In genomic region chr4:131253443-131253817, GRCm38 (mm10) we compare ENCODE assay signal across 9 mouse cellular contexts.
DNase-seq lines count a peak whose midpoint lies in the region; ATAC-seq and TF ChIP-seq lines count a peak whose summit lies in the region.
"Had no signal": no experiment of that assay in that cellular context is flagged by ENCODE, and none has a peak within 500 bp of the region (broad histone marks: within the 10 kb centered on the region; RNA-seq: fewer than 3 reads in every experiment).

No protein-coding gene starts in this region.

- H3K9ac ChIP-seq in heart, embryonic 14.5 days (ENCODE audit: low read length): peak overlapping the region; percentile 36; the same call in 1 of the 2 replicates
- peak overlapping the region; percentile 34; the same call in 1 of the 2 replicates for H3K9ac ChIP-seq in forebrain, postnatal 0 days
- H3K9ac ChIP-seq in midbrain, embryonic 11.5 days (ENCODE audit: low read length): peak overlapping the region; percentile 31; the same call in 1 of the 2 replicates
- H3K9ac ChIP-seq: liver, embryonic 15.5 days had no signal

- no peak for DNase-seq in heart, adult 18-20 months
- DNase-seq in forebrain, postnatal 0 days: no peak
- DNase-seq in midbrain, embryonic 11.5 days (ENCODE audit: low spot score, missing footprints): no peak
- no peak for DNase-seq in thymus, postnatal 14 days
- no peak for DNase-seq in left cerebral cortex, adult 8-10 months (ENCODE audit: low spot score in 2 of 2)
- no peak for DNase-seq in thymus, adult 18-20 months

- peak overlapping the region; percentile 56 for H3K4me2 ChIP-seq in heart, embryonic 14.5 days (ENCODE audit: low read length)
- peak overlapping the region; percentile 50 for H3K4me2 ChIP-seq in forebrain, postnatal 0 days (ENCODE audit: low read depth)
- peak overlapping the region; percentile 43 for H3K4me2 ChIP-seq in midbrain, embryonic 11.5 days
- H3K4me2 ChIP-seq: liver, embryonic 15.5 days had no signal

- WGBS in heart, embryonic 14.5 days: under 1% methylated on average over 8 of the region's 8 CpGs
- 5% methylated on average over 8 of the region's 8 CpGs for WGBS in forebrain, postnatal 0 days
- 8% methylated on average over 8 of the region's 8 CpGs for WGBS in midbrain, embryonic 11.5 days

- H3K27ac ChIP-seq in heart, embryonic 14.5 days (replicated peaks in 1 of 2; ENCODE audit: control insufficient read depth in 1 of 2, insufficient read depth in 1 of 2, low read depth in 2 of 2, low read length in 2 of 2): no peak overlapping the region
- no peak overlapping the region for H3K27ac ChIP-seq in forebrain, postnatal 0 days (ENCODE audit: low read depth, low read length)
- no peak overlapping the region for H3K27ac ChIP-seq in midbrain, embryonic 11.5 days (ENCODE audit: low read depth, low read length)
- H3K27ac ChIP-seq: liver, embryonic 15.5 days had no signal

- 0 out of 2 replicates have a peak, but pooled peaks cover 4% of the 10 kb centered on the region for H3K27me3 ChIP-seq in heart, embryonic 14.5 days (ENCODE audit: control insufficient read depth, insufficient read depth, low read length)
- peaks cover 39% of the 10 kb centered on the region for H3K27me3 ChIP-seq in E14TG2a.4 (ENCODE audit: insufficient read depth, low read length)
- no peaks in the 10 kb centered on the region for H3K27me3 ChIP-seq in forebrain, postnatal 0 days (ENCODE audit: insufficient read depth, low read length)
- H3K27me3 ChIP-seq in midbrain, embryonic 11.5 days (ENCODE audit: control insufficient read depth, insufficient read depth, low read length): no peaks in the 10 kb centered on the region

- no peak for TF ChIP-seq CTCF in E14TG2a.4 (conservative IDR thresholded peaks at IDR 0.05; ENCODE audit: low read length)
- no peak for TF ChIP-seq CTCF in forebrain, postnatal 0 days (IDR thresholded peaks at IDR 0.05; ENCODE audit: low read depth)

- H3K4me1 ChIP-seq in heart, embryonic 14.5 days (ENCODE audit: control insufficient read depth in 2 of 2, insufficient read depth in 2 of 2, low read length in 2 of 2): peaks cover 12 to 16% of the 10 kb centered on the region in 2 experiments; a peak in 3 of 4 replicates
- H3K4me1 ChIP-seq in E14TG2a.4 (replicated peaks; ENCODE audit: low read depth, low read length): peaks cover 19% of the 10 kb centered on the region
- H3K4me1 ChIP-seq in forebrain, postnatal 0 days (ENCODE audit: insufficient read depth): peaks cover 3% of the 10 kb centered on the region; the same call in 1 of the 2 replicates
- no peaks in the 10 kb centered on the region for H3K4me1 ChIP-seq in midbrain, embryonic 11.5 days (ENCODE audit: control insufficient read depth, insufficient read depth, low read length)
- H3K4me1 ChIP-seq: liver, embryonic 15.5 days had no signal

- ATAC-seq in heart, embryonic 14.5 days (ENCODE audit: insufficient number of reproducible peaks, insufficient read depth, low FRiP score, low read depth): no peak
- peak; percentile 23; the same call in 1 of the 2 replicates for ATAC-seq in forebrain, postnatal 0 days
- ATAC-seq in midbrain, embryonic 11.5 days (ENCODE audit: low FRiP score): peak; percentile 36; the same call in 1 of the 2 replicates

- peak overlapping the region; percentile 15 to 16; a peak in 1 of 4 replicates for H3K4me3 ChIP-seq in heart, embryonic 14.5 days (ENCODE audit: control insufficient read depth in 1 of 2, insufficient read depth in 1 of 2, low read depth in 1 of 2, low read length in 2 of 2)
- 0 out of 2 replicates have a peak overlapping the region, but pooled peaks have one; percentile 30 for H3K4me3 ChIP-seq in E14TG2a.4 (replicated peaks; ENCODE audit: low read length)
- no peak overlapping the region for H3K4me3 ChIP-seq in forebrain, postnatal 0 days (ENCODE audit: low read depth, low read length)
- peak overlapping the region; percentile 18; the same call in 1 of the 2 replicates for H3K4me3 ChIP-seq in midbrain, embryonic 11.5 days (ENCODE audit: low read depth, low read length)
- H3K4me3 ChIP-seq: liver, embryonic 15.5 days had no signal

- H3K9me3 ChIP-seq in heart, embryonic 14.5 days (ENCODE audit: control insufficient read depth, low read length): no peaks in the 10 kb centered on the region
- no peaks in the 10 kb centered on the region for H3K9me3 ChIP-seq in E14TG2a.4 (ENCODE audit: low read length)
- H3K9me3 ChIP-seq in forebrain, postnatal 0 days (ENCODE audit: low read length): no peaks in the 10 kb centered on the region
- no peaks in the 10 kb centered on the region for H3K9me3 ChIP-seq in midbrain, embryonic 11.5 days (ENCODE audit: control insufficient read depth, low read length)
- H3K9me3 ChIP-seq: liver, embryonic 15.5 days had no signal

- no peaks in the 10 kb centered on the region for H3K36me3 ChIP-seq in heart, embryonic 14.5 days (ENCODE audit: control insufficient read depth, insufficient read depth, low read length)
- no peaks in the 10 kb centered on the region for H3K36me3 ChIP-seq in E14TG2a.4 (ENCODE audit: insufficient read depth, low read length)
- no peaks in the 10 kb centered on the region for H3K36me3 ChIP-seq in forebrain, postnatal 0 days (ENCODE audit: insufficient read depth)
- H3K36me3 ChIP-seq in midbrain, embryonic 11.5 days (ENCODE audit: control insufficient read depth, insufficient read depth, low read length): no peaks in the 10 kb centered on the region
- H3K36me3 ChIP-seq: liver, embryonic 15.5 days had no signal
